Mouse (Mus musculus) forebrain, postnatal 0 days (tissue): Measurements from ENCODE around the gene Map1s. TPM values are rescaled to one million over a fixed set of nuclear protein-coding genes. Genes with fewer than 3 reads are reported as not detected.
A peak's percentile ranks its signal among the peaks of the same experiment; 100 is the strongest.

ENCODE experiments used
- ATAC-seq: fragments of 200-750 bp; cut with Nextera tagmentation; 2 replicates; pipeline ENCODE4 v1.8.0; 2017; ENCODE audit warnings: mild to moderate bottlenecking, moderate library complexity
- DNase-seq: peaks from one replicate; pipeline ENCODE4 v3.0.0-alpha.2; 2015
- H3K27ac ChIP-seq: fragments of 300-500 bp; sonication (generic); 2 replicates; pipeline ENCODE4 v1.5.1; 2014; ENCODE audit warnings: low read depth, mild to moderate bottlenecking, antibody characterized with exemption, low read length, moderate library complexity, mixed read lengths
- H3K27me3 ChIP-seq: fragments of 300-500 bp; sonication (generic); 2 replicates; pipeline ENCODE4 v1.6.1; 2014; ENCODE audit warnings: mild to moderate bottlenecking, low read length, mixed read lengths; ENCODE audit not compliant: insufficient read depth
- H3K36me3 ChIP-seq: fragments of 300-500 bp; sonication (generic); 2 replicates; pipeline ENCODE4 v1.6.1; 2014; ENCODE audit warnings: mild to moderate bottlenecking, moderate library complexity; ENCODE audit not compliant: insufficient read depth
- H3K4me1 ChIP-seq: fragments of 300-500 bp; sonication (generic); 2 replicates; pipeline ENCODE4 v1.6.1; 2014; ENCODE audit warnings: antibody characterized with exemption; ENCODE audit not compliant: insufficient read depth
- H3K4me2 ChIP-seq: fragments of 300-500 bp; sonication (generic); 2 replicates; pipeline ENCODE4 v1.6.1; 2014; ENCODE audit warnings: low read depth, mild to moderate bottlenecking, moderate library complexity
- H3K4me3 ChIP-seq: fragments of 300-500 bp; sonication (generic); 2 replicates; pipeline ENCODE4 v1.5.1; 2014; ENCODE audit warnings: low read depth, low read length, mixed read lengths
- H3K9ac ChIP-seq: fragments of 300-500 bp; sonication (generic); 2 replicates; pipeline ENCODE4 v1.6.1; 2014; ENCODE audit warnings: mild to moderate bottlenecking
- H3K9me3 ChIP-seq: fragments of 300-500 bp; sonication (generic); 2 replicates; pipeline ENCODE4 v1.6.1; 2016; ENCODE audit warnings: low read length
- CTCF ChIP-seq: sonication (generic); IDR thresholded peaks from 2 replicates; pipeline ENCODE4 v1.5.1; 2016; ENCODE audit warnings: antibody characterized with exemption, control low read depth, low read depth
- WGBS: fragments of 180-500 bp; shearing (Covaris S2); extraction: QIAGEN DNeasy Blood & Tissue Kit; methylation state at CpG from one replicate; pipeline ENCODE4 v1.1.7; 2014; 5-methylcytosine and 5-hydroxymethylcytosine counted together
- polyA plus RNA-seq: library from polyadenylated mRNA; unstranded; fragments of >200 nt; fragmentation: Nextera tagmentation; extraction: Ambion mirVana; gene quantifications from 2 replicates; pipeline ENCODE4 v1.2.1, GENCODE M21; 2015
- total RNA-seq: library from RNA; depleted of rRNA; stranded (reverse); fragments of >200 nt; gene quantifications from 2 replicates; pipeline ENCODE4 v1.2.3, GENCODE M21; 2014; rRNA removed

The Map1s gene
- total RNA-seq, result 57.2 and 68.1 TPM in 2 replicates
- polyA plus RNA-seq, result 52.7 and 63.9 TPM in 2 replicates

- Histone ChIP-seq H3K4me2 (peak within 1 kb of the TSS; percentile 90), H3K36me3 (peaks cover 8% of the 10 kb centered on the region; the same call in 1 of the 2 replicates), H3K9ac (peak within 1 kb of the TSS; percentile 84), H3K27me3 (no peaks in the 10 kb centered on the region), H3K9me3 (no peaks in the 10 kb centered on the region), H3K27ac (peak within 1 kb of the TSS; percentile 93), H3K4me3 (peak within 1 kb of the TSS; percentile 83), H3K4me1 (0 out of 2 replicates have a peak, but pooled peaks cover 3% of the 10 kb centered on the region)
- ATAC-seq (peak; percentile 98), DNase-seq (peak; percentile 94)
- WGBS, result 2% methylated on average over 69 of the region's 86 CpGs
- TF ChIP-seq CTCF, result no peak
Observed at GRCm38 (mm10) chr8:70905831-70906736, at the start of gene Map1s. Gene Map1s (plus strand): TSS chr8:70905932.

GRCm38 (mm10) chr8:70856028-70856427, 49.7 kb upstream of the Map1s start:
- no peak overlapping the region for H3K4me3 ChIP-seq
- peaks cover 7% of the 10 kb centered on the region for H3K4me1 ChIP-seq
- ATAC-seq (no peak), DNase-seq (no peak)
- peak overlapping the region; percentile 90 for H3K4me2 ChIP-seq
- WGBS, result 72% methylated on average over 5 of the region's 5 CpGs
- no peaks in the 10 kb centered on the region for H3K9me3 ChIP-seq
- H3K27me3 ChIP-seq, result no peaks in the 10 kb centered on the region
- no peak overlapping the region for H3K27ac ChIP-seq
- TF ChIP-seq CTCF, result no peak
- peak overlapping the region; percentile 60; the same call in 1 of the 2 replicates for H3K9ac ChIP-seq
- no peaks in the 10 kb centered on the region; the same call in 1 of the 2 replicates for H3K36me3 ChIP-seq

- Histone ChIP-seq H3K9me3 (no peaks in the 10 kb centered on the region), H3K4me1 (peaks cover 7% of the 10 kb centered on the region), H3K36me3 (no peaks in the 10 kb centered on the region; the same call in 1 of the 2 replicates), H3K4me2 (peak overlapping the region; percentile 90), H3K9ac (peak overlapping the region; percentile 60), H3K27me3 (no peaks in the 10 kb centered on the region), H3K4me3 (peak overlapping the region; percentile 51), H3K27ac (no peak overlapping the region)
- DNase-seq (peak; percentile 75), ATAC-seq (peak; percentile 88)
- WGBS, result 5% methylated on average over 33 of the region's 33 CpGs
- no peak for TF ChIP-seq CTCF
Observed at GRCm38 (mm10) chr8:70856541-70857197, 49.1 kb upstream of the Map1s start.

GRCm38 (mm10) chr8:70857516-70857915, 48.2 kb upstream of the Map1s start:
- TF ChIP-seq CTCF, result no peak
- peaks cover 7% of the 10 kb centered on the region for H3K4me1 ChIP-seq
- H3K4me2 ChIP-seq, result no peak overlapping the region
- no peaks in the 10 kb centered on the region; the same call in 1 of the 2 replicates for H3K36me3 ChIP-seq
- H3K9me3 ChIP-seq, result no peaks in the 10 kb centered on the region
- H3K27me3 ChIP-seq, result no peaks in the 10 kb centered on the region
- H3K9ac ChIP-seq, result no peak overlapping the region
- no peak overlapping the region for H3K27ac ChIP-seq
- WGBS, result 13% methylated on average over 4 of the region's 4 CpGs
- DNase-seq (no peak), ATAC-seq (peak; percentile 40; the same call in 1 of the 2 replicates)
- no peak overlapping the region for H3K4me3 ChIP-seq

GRCm38 (mm10) chr8:70862824-70863641, 42.7 kb upstream of the Map1s start, which contains the start of gene Kcnn1:
Gene Kcnn1 (minus strand): TSS chr8:70863258.
- peak within 1 kb of the TSS; percentile 92 for H3K27ac ChIP-seq
- H3K27me3 ChIP-seq, result no peaks in the 10 kb centered on the region
- DNase-seq (peak; percentile 14), ATAC-seq (no peak)
- H3K9me3 ChIP-seq, result no peaks in the 10 kb centered on the region
- peak within 1 kb of the TSS; percentile 90 for H3K4me2 ChIP-seq
- TF ChIP-seq CTCF, result peak; percentile 48
- 0 out of 2 replicates have a peak, but pooled peaks cover 5% of the 10 kb centered on the region for H3K36me3 ChIP-seq
- peak within 1 kb of the TSS; percentile 49 for H3K4me3 ChIP-seq
- H3K9ac ChIP-seq, result peak within 1 kb of the TSS; percentile 65
- WGBS, result 2% methylated on average over 55 of the region's 55 CpGs
- peaks cover 11% of the 10 kb centered on the region for H3K4me1 ChIP-seq
